ENCODE assay signal across 8 mouse cellular contexts in genomic region chr17:6475270-6475669, GRCm38 (mm10). TPM values are rescaled to one million over a fixed set of nuclear protein-coding genes. Genes with fewer than 3 reads are reported as not detected.
DNase-seq lines count a peak whose midpoint lies in the region; ATAC-seq and TF ChIP-seq lines count a peak whose summit lies in the region.
"Not testable (repeated sequence)": the region's sequence is repeated elsewhere in the genome, so short reads cannot be mapped to it uniquely, and the experiment has no call there.

No protein-coding gene starts in this region.

- not testable (repeated sequence) for H3K9ac ChIP-seq in embryonic facial prominence, embryonic 15.5 days; forebrain, embryonic 15.5 days (replicated peaks); intestine, postnatal 0 days (ENCODE audit: low read depth, low read length); neural tube, embryonic 11.5 days (ENCODE audit: low read length)

- peak overlapping the region; percentile 74; the same call in 1 of the 2 replicates for H3K4me2 ChIP-seq in embryonic facial prominence, embryonic 15.5 days (replicated peaks)
- H3K4me2 ChIP-seq in forebrain, embryonic 15.5 days (replicated peaks), result 0 out of 2 replicates have a peak overlapping the region, but pooled peaks have one; percentile 7
- peak overlapping the region; percentile 95 for H3K4me2 ChIP-seq in intestine, postnatal 0 days (replicated peaks; ENCODE audit: low read depth)
- peak overlapping the region; percentile 33 for H3K4me2 ChIP-seq in neural tube, embryonic 11.5 days (ENCODE audit: low read depth)

- not testable (repeated sequence) for H3K27ac ChIP-seq in embryonic facial prominence, embryonic 15.5 days (replicated peaks); forebrain, embryonic 15.5 days (replicated peaks); hindbrain, embryonic 10.5 days; intestine, postnatal 0 days (ENCODE audit: low read depth, low read length); neural tube, embryonic 11.5 days (ENCODE audit: low read depth, low read length)

- not testable (repeated sequence) for H3K36me3 ChIP-seq in embryonic facial prominence, embryonic 15.5 days; forebrain, embryonic 15.5 days; hindbrain, embryonic 10.5 days; intestine, postnatal 0 days (ENCODE audit: control insufficient read depth, insufficient read depth); neural tube, embryonic 11.5 days (ENCODE audit: control insufficient read depth, insufficient read depth, low read length)

- not testable (repeated sequence) for H3K4me3 ChIP-seq in embryonic facial prominence, embryonic 15.5 days (replicated peaks); forebrain, embryonic 15.5 days; intestine, postnatal 0 days (ENCODE audit: low read depth, low read length)
- H3K4me3 ChIP-seq in hindbrain, embryonic 10.5 days, result peak overlapping the region; percentile 56; the same call in 1 of the 2 replicates
- peak overlapping the region; percentile 16; the same call in 1 of the 2 replicates for H3K4me3 ChIP-seq in neural tube, embryonic 11.5 days (ENCODE audit: low read depth, low read length)

- H3K27me3 ChIP-seq in embryonic facial prominence, embryonic 15.5 days; forebrain, embryonic 15.5 days; hindbrain, embryonic 10.5 days (ENCODE audit: insufficient read depth, poor library complexity, severe bottlenecking); intestine, postnatal 0 days (replicated peaks; ENCODE audit: control insufficient read depth, insufficient read depth, low read length); neural tube, embryonic 11.5 days (ENCODE audit: control insufficient read depth, insufficient read depth, low read length): not testable (repeated sequence)

- not testable (repeated sequence) for TF ChIP-seq CTCF in intestine, postnatal 0 days (IDR thresholded peaks at IDR 0.05; ENCODE audit: low read depth)

- DNase-seq in MN1 (ENCODE audit: low spot score), result peak; percentile 49
- DNase-seq in hindbrain, embryonic 10.5 days (ENCODE audit: low spot score); neural tube, embryonic 11.5 days (ENCODE audit: low spot score): not testable (repeated sequence)
- peak; percentile 7 for DNase-seq in thymus, postnatal 0 days (ENCODE audit: low spot score)

- WGBS in embryonic facial prominence, embryonic 15.5 days, result 88% methylated on average over 6 of the region's 6 CpGs
- WGBS in forebrain, embryonic 15.5 days, result 94% methylated on average over 6 of the region's 6 CpGs
- WGBS in hindbrain, embryonic 10.5 days, result 93% methylated on average over 6 of the region's 6 CpGs
- WGBS in intestine, postnatal 0 days, result 92% methylated on average over 6 of the region's 6 CpGs
- WGBS in neural tube, embryonic 11.5 days, result 89% methylated on average over 6 of the region's 6 CpGs

- not testable (repeated sequence) for H3K9me3 ChIP-seq in embryonic facial prominence, embryonic 15.5 days (replicated peaks); forebrain, embryonic 15.5 days; hindbrain, embryonic 10.5 days; intestine, postnatal 0 days (ENCODE audit: control insufficient read depth); neural tube, embryonic 11.5 days (ENCODE audit: control insufficient read depth, low read length)

- ATAC-seq in embryonic facial prominence, embryonic 15.5 days (ENCODE audit: insufficient number of reproducible peaks, low FRiP score, low TSS enrichment, low read depth); forebrain, embryonic 15.5 days (replicated peaks); intestine, postnatal 0 days; neural tube, embryonic 11.5 days (ENCODE audit: insufficient read depth, low FRiP score, low TSS enrichment): not testable (repeated sequence)
- ATAC-seq in megakaryocyte, adult 5-6 weeks (ENCODE audit: poor library complexity, severe bottlenecking), result peak; percentile 34

- H3K4me1 ChIP-seq in embryonic facial prominence, embryonic 15.5 days; intestine, postnatal 0 days (replicated peaks; ENCODE audit: control insufficient read depth, insufficient read depth, low read length); neural tube, embryonic 11.5 days (ENCODE audit: control insufficient read depth, insufficient read depth, low read length): not testable (repeated sequence)
- peaks cover 15% of the 10 kb centered on the region for H3K4me1 ChIP-seq in forebrain, embryonic 15.5 days
- peaks cover 19% of the 10 kb centered on the region for H3K4me1 ChIP-seq in hindbrain, embryonic 10.5 days (replicated peaks)

RNA-seq across cellular contexts. Expression of gene Dynlt1b, which starts 45.4 kb away (rescaled TPM):
- 467 and 526 TPM in 2 replicates for polyA plus RNA-seq in embryonic facial prominence, embryonic 15.5 days (2015; fragmentation: Nextera tagmentation; extraction: Ambion mirVana)
- 888 and 910 TPM in 2 replicates for polyA plus RNA-seq in forebrain, embryonic 15.5 days (2015; fragmentation: Nextera tagmentation; extraction: Ambion mirVana)
- polyA plus RNA-seq in hindbrain, embryonic 10.5 days (2016; fragmentation: Nextera tagmentation; extraction: Ambion mirVana), result 585 and 814 TPM in 2 replicates
- 725 and 769 TPM in 2 replicates for polyA plus RNA-seq in intestine, postnatal 0 days (2015; fragmentation: Nextera tagmentation; extraction: Ambion mirVana)
- 183 and 199 TPM in 2 replicates for total RNA-seq in megakaryocyte, adult 5-6 weeks (2015)
- total RNA-seq in megakaryocyte, adult 5-6 weeks (2017), result 169 and 204 TPM in 2 replicates
- 845 and 923 TPM in 2 replicates for polyA plus RNA-seq in neural tube, embryonic 11.5 days (2014; fragmentation: Nextera tagmentation; extraction: Ambion mirVana)
- polyA plus RNA-seq in thymus, postnatal 0 days (2015; fragmentation: Nextera tagmentation; extraction: Ambion mirVana), result 921 and 944 TPM in 2 replicates

Comparison
In these comparisons a context has a peak if more than half of its experiments do, and no peak if none do; other contexts are left out.
1. H3K4me2 ChIP-seq: peak in every context shown above with its lines; median percentile 95 in intestine, postnatal 0 days; 74 in embryonic facial prominence, embryonic 15.5 days; 33 in neural tube, embryonic 11.5 days; 7 in forebrain, embryonic 15.5 days.